Mouse (Mus musculus): ENCODE data around the gene Tmem116. TPM values are rescaled to one million over a fixed set of nuclear protein-coding genes. Genes with fewer than 3 reads are reported as not detected.

Gene Tmem116
- polyA plus RNA-seq, 1 experiment: 6.9 TPM

Other genes with a start within 250 kb of the Tmem116 start
- gene Rpl6, start 247.4 kb upstream of the Tmem116 start, polyA plus RNA-seq (2012; rRNA removed): 384 and 411 TPM in 2 replicates
- gene Hectd4, start 231.7 kb upstream of the Tmem116 start, polyA plus RNA-seq (2012; rRNA removed): 70.9 and 77.4 TPM in 2 replicates
- gene Trafd1, start 66.3 kb upstream of the Tmem116 start, polyA plus RNA-seq (2012; rRNA removed): 163 and 173 TPM in 2 replicates
- 21.6 and 25.5 TPM in 2 replicates for gene Naa25, start 54.0 kb upstream of the Tmem116 start, polyA plus RNA-seq (2012; rRNA removed)
- gene Erp29, start 613 bp downstream of the Tmem116 start, polyA plus RNA-seq (2012; rRNA removed): 93.6 and 116 TPM in 2 replicates
- 0.04 TPM in 1 of 2 replicates, not detected in the other for gene Adam1b, start 51.5 kb downstream of the Tmem116 start, polyA plus RNA-seq (2012; rRNA removed)
- gene Adam1a, start 93.6 kb downstream of the Tmem116 start, polyA plus RNA-seq (2012; rRNA removed): 23.8 and 24.2 TPM in 2 replicates
- gene Gm42878, start 93.6 kb downstream of the Tmem116 start, polyA plus RNA-seq (2012; rRNA removed): 0.42 and 0.48 TPM in 2 replicates
- gene Mapkapk5, start 94.0 kb downstream of the Tmem116 start, polyA plus RNA-seq (2012; rRNA removed): 107 and 118 TPM in 2 replicates
- gene Aldh2, start 141.9 kb downstream of the Tmem116 start, polyA plus RNA-seq (2012; rRNA removed): 199 and 205 TPM in 2 replicates
- 4.0 and 4.7 TPM in 2 replicates for gene Acad12, start 167.0 kb downstream of the Tmem116 start, polyA plus RNA-seq (2012; rRNA removed)
- 3.8 and 3.9 TPM in 2 replicates for gene Acad10, start 208.6 kb downstream of the Tmem116 start, polyA plus RNA-seq (2012; rRNA removed)
- 46.7 and 52.9 TPM in 2 replicates for gene Brap, start 208.7 kb downstream of the Tmem116 start, polyA plus RNA-seq (2012; rRNA removed)